Mouse (Mus musculus) neural tube, embryonic 11.5 days (tissue): ENCODE data around the gene Adgrd1. TPM values are rescaled to one million over a fixed set of nuclear protein-coding genes. Genes with fewer than 3 reads are reported as not detected.
"Not testable (repeated sequence)": the region's sequence is repeated elsewhere in the genome, so short reads cannot be mapped to it uniquely, and the experiment has no call there.

ENCODE experiments used
- ATAC-seq: fragments of 200-750 bp; cut with Nextera tagmentation; 2 replicates; pipeline ENCODE4 v1.8.0; 2017; ENCODE audit warnings: moderate number of reproducible peaks, mild to moderate bottlenecking, moderate TSS enrichment, moderate library complexity; ENCODE audit not compliant: insufficient read depth, low FRiP score, low TSS enrichment
- DNase-seq: peaks from one replicate; pipeline ENCODE4 v3.0.0-alpha.2; 2015; ENCODE audit warnings: low spot score
- H3K27ac ChIP-seq: fragments of 300-500 bp; sonication (generic); 2 replicates; pipeline ENCODE4 v1.5.1; 2014; ENCODE audit warnings: low read depth, mild to moderate bottlenecking, low read length
- H3K27me3 ChIP-seq: fragments of 300-500 bp; sonication (generic); 2 replicates; pipeline ENCODE4 v1.6.1; 2014; ENCODE audit warnings: mild to moderate bottlenecking, low read length, mixed read lengths; ENCODE audit not compliant: control insufficient read depth, insufficient read depth
- H3K36me3 ChIP-seq: fragments of 300-500 bp; sonication (generic); 2 replicates; pipeline ENCODE4 v1.6.1; 2014; ENCODE audit warnings: mild to moderate bottlenecking, low read length, moderate library complexity, mixed read lengths; ENCODE audit not compliant: control insufficient read depth, insufficient read depth
- H3K4me1 ChIP-seq: fragments of 300-500 bp; sonication (generic); 2 replicates; pipeline ENCODE4 v1.6.1; 2014; ENCODE audit warnings: low read length, mixed read lengths; ENCODE audit not compliant: control insufficient read depth, insufficient read depth
- H3K4me2 ChIP-seq: fragments of 300-500 bp; sonication (generic); 2 replicates; pipeline ENCODE4 v1.6.1; 2014; ENCODE audit warnings: low read depth, mild to moderate bottlenecking, moderate library complexity
- H3K4me3 ChIP-seq: fragments of 300-500 bp; sonication (generic); 2 replicates; pipeline ENCODE4 v1.5.1; 2014; ENCODE audit warnings: low read depth, low read length
- H3K9ac ChIP-seq: fragments of 300-500 bp; sonication (generic); 2 replicates; pipeline ENCODE4 v1.6.1; 2014; ENCODE audit warnings: mild to moderate bottlenecking, low read length
- H3K9me3 ChIP-seq: fragments of 300-500 bp; sonication (generic); 2 replicates; pipeline ENCODE4 v1.6.1; 2016; ENCODE audit warnings: low read length; ENCODE audit not compliant: control insufficient read depth
- WGBS: fragments of 180-500 bp; shearing (Covaris S2); extraction: QIAGEN DNeasy Blood & Tissue Kit; methylation state at CpG from one replicate; pipeline ENCODE4 v1.1.7; 2014; 5-methylcytosine and 5-hydroxymethylcytosine counted together
- polyA plus RNA-seq: library from polyadenylated mRNA; unstranded; fragments of >200 nt; fragmentation: Nextera tagmentation; extraction: Ambion mirVana; gene quantifications from 2 replicates; pipeline ENCODE4 v1.2.1, GENCODE M21; 2014

Adgrd1 gene
- polyA plus RNA-seq, 1 experiment from 2014 or later = 0.16 TPM

DNA sequence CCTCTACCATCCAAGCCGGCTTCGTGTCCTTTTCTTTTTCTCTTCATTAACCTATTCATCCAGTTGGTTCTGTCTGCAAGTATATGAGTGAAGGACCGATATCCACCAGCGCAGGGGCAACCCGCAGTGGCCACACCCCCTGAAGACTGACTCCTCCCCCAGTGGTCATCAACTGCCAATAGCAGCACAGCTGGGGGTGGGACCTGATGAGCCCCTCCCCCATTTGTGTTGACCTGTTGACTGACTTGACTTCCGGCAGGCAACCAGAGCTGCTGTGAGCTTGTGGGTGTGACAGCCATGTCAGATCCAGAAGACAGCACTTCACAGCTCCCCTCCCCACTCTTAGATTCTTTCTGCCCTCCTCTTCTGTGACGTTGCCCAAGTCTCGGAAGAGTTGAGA lies 19.7 kb downstream of the Adgrd1 start:
- Histone ChIP-seq H3K9me3 (no peaks in the 10 kb centered on the region), H3K27ac (no peak overlapping the region), H3K9ac (no peak overlapping the region), H3K36me3 (no peaks in the 10 kb centered on the region), H3K4me3 (no peak overlapping the region), H3K4me1 (no peaks in the 10 kb centered on the region), H3K4me2 (no peak overlapping the region), H3K27me3 (no peaks in the 10 kb centered on the region)
- WGBS = 87% methylated on average over 8 of the region's 8 CpGs
- DNase-seq (no peak), ATAC-seq (no peak)

DNA sequence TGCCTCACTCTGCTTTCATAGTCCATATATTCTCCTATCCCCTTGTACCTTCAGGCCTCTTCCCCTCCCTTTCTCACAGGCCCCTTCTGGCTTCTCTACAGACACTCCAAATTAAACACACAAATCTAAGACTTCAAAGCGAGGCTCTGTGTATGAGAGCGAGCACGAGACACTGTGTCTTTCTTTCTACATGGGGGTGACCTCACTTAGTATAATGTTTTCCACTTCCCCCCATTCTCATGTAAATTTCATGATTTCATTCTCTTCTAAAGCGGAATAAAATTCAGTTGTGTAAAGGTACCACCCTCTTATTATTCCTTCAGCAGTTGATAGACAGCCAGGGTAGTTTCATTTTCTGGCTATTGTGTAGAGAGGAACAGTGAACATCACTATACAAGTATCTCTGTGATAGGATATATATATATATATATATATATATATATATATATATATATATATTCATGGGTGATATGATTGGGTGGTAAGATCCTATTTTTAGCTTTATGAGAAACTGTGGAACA lies 21.1 kb downstream of the Adgrd1 start:
- no peak for DNase-seq

DNA sequence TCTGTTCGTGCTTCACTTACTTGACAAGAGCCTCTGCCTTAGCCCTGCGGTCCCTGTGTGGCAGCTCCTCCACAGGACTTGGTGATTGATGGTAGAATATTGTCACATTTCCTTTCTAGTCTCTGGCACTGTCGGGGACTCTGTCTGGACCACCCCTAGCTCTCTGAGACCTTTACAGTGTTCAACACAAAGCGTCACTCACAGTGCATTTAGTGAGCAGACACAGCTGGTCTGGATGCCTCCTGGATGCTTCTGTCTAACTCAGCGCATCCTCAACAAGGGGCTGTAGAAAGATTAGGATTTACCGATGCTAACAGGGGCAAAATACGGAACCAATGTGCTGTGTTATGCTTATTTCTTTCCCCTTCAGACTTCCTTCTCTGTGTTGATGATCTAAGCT lies 22.0 kb downstream of the Adgrd1 start:
- 56% methylated on average over 7 of the region's 7 CpGs for WGBS
- H3K9ac ChIP-seq = no peak overlapping the region
- no peaks in the 10 kb centered on the region for H3K9me3 ChIP-seq
- H3K36me3 ChIP-seq = no peaks in the 10 kb centered on the region
- DNase-seq = no peak
- H3K4me3 ChIP-seq = no peak overlapping the region
- ATAC-seq = no peak
- H3K27ac ChIP-seq = no peak overlapping the region
- H3K4me2 ChIP-seq = no peak overlapping the region
- no peaks in the 10 kb centered on the region for H3K27me3 ChIP-seq
- H3K4me1 ChIP-seq = no peaks in the 10 kb centered on the region

More for the DNA sequence above, 21.1 kb downstream of the Adgrd1 start:
- no peak for ATAC-seq
- no peaks in the 10 kb centered on the region for H3K9me3 ChIP-seq
- no peak overlapping the region for H3K4me3 ChIP-seq
- H3K27ac ChIP-seq = no peak overlapping the region
- no peaks in the 10 kb centered on the region for H3K4me1 ChIP-seq
- WGBS = 77% methylated on average over 4 of the region's 4 CpGs
- H3K27me3 ChIP-seq = no peaks in the 10 kb centered on the region
- H3K9ac ChIP-seq = no peak overlapping the region
- H3K4me2 ChIP-seq = no peak overlapping the region
- H3K36me3 ChIP-seq = no peaks in the 10 kb centered on the region

DNA sequence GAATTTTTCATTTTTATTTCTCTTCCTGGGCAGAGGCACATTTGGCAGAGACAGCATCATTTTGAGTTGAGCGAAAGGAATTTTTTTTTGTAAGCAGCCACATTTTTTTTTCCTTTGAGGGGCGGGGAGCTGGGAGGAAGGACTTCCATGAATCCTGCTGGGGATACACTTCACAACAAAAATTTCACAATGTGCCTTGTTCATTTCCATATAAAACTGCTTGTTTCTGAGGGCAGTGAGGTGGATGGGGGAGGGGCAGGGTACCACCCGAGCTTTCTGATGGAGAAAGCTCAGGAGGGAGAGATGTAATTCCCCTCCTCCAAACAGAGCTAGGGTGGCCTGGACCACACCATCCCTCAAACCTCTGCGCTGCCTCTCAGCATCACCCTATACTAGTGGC lies 22.6 kb downstream of the Adgrd1 start:
- Histone ChIP-seq H3K27ac (no peak overlapping the region), H3K9ac (no peak overlapping the region), H3K36me3 (no peaks in the 10 kb centered on the region), H3K9me3 (no peaks in the 10 kb centered on the region), H3K4me2 (no peak overlapping the region), H3K4me1 (no peaks in the 10 kb centered on the region), H3K27me3 (no peaks in the 10 kb centered on the region), H3K4me3 (no peak overlapping the region)
- WGBS = 74% methylated on average over 4 of the region's 4 CpGs
- ATAC-seq = no peak
- no peak for DNase-seq

GRCm38 (mm10) chr5:129121654-129122285 lies 25.2 kb downstream of the Adgrd1 start:
- 88% methylated on average over 15 of the region's 15 CpGs for WGBS
- Histone ChIP-seq H3K27ac (no peak overlapping the region), H3K9me3 (no peaks in the 10 kb centered on the region), H3K4me1 (no peaks in the 10 kb centered on the region), H3K9ac (no peak overlapping the region), H3K27me3 (no peaks in the 10 kb centered on the region), H3K36me3 (no peaks in the 10 kb centered on the region), H3K4me2 (no peak overlapping the region), H3K4me3 (no peak overlapping the region)
- DNase-seq = no peak
- no peak for ATAC-seq

DNA sequence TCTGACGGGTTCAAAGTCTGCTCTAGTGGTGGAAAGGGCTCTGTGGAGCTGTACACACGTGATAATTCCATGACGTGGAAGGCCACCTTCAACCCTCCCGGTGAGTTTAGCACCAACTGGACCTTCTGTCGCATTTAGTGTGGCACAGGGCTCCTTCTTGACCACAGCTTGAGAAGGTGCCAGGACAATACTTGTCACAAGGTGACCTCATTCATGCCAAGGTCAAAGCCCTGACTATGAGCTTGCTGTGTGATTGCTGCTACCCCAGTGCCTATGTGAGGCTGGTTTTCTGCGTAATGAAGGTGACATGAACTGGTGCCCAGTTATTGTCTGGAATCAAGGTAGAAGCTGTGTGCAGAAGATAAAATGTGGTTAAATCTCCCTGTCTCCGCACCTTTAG lies 25.9 kb downstream of the Adgrd1 start:
- Histone ChIP-seq H3K9me3 (no peaks in the 10 kb centered on the region), H3K4me1 (no peaks in the 10 kb centered on the region), H3K4me2 (no peak overlapping the region), H3K4me3 (no peak overlapping the region), H3K27ac (no peak overlapping the region), H3K9ac (no peak overlapping the region), H3K36me3 (no peaks in the 10 kb centered on the region), H3K27me3 (no peaks in the 10 kb centered on the region)
- ATAC-seq (no peak), DNase-seq (no peak)
- WGBS = 91% methylated on average over 7 of the region's 7 CpGs

DNA sequence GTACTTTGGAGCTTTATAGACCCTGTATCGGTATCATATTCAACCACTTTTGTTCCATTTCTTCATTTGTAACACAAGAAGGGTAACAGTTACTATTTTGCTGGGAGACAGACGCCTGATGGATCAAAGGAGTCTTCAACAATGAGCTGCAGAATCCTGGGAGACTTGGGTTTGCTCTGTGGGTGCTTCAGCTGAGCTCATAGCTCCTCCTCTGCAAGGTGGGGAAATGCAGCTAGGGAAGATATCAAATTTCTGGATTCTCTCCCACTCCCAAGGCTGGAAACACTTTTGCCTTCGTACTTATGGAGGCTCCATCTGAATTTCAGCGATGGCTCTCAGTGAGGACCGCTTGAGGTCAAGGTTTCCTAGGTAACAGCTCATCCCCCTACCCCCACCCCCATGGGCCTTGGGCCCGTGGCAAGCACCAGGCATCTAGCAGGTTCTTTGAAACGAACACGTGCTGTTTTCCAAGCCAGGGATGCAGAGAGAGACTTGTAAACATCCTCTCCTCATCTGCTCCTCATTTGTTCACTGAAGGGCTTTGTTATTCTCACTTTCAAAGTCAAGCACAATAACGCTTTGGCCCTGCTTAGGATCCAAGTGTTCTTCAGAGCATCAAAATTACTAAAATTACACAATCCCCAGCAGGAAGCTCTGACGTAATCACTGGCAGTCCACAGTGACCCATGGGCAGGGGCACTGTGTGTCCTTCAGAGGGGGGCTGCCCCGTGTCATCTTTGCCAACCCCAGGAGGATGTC lies 27.7 kb downstream of the Adgrd1 start:
- DNase-seq (no peak), ATAC-seq (no peak)
- H3K4me3 ChIP-seq = no peak overlapping the region
- no peaks in the 10 kb centered on the region for H3K27me3 ChIP-seq
- no peaks in the 10 kb centered on the region for H3K9me3 ChIP-seq
- H3K36me3 ChIP-seq = no peaks in the 10 kb centered on the region
- no peak overlapping the region for H3K9ac ChIP-seq
- no peaks in the 10 kb centered on the region for H3K4me1 ChIP-seq
- 46% methylated on average over 11 of the region's 11 CpGs for WGBS
- no peak overlapping the region for H3K4me2 ChIP-seq
- H3K27ac ChIP-seq = no peak overlapping the region

DNA sequence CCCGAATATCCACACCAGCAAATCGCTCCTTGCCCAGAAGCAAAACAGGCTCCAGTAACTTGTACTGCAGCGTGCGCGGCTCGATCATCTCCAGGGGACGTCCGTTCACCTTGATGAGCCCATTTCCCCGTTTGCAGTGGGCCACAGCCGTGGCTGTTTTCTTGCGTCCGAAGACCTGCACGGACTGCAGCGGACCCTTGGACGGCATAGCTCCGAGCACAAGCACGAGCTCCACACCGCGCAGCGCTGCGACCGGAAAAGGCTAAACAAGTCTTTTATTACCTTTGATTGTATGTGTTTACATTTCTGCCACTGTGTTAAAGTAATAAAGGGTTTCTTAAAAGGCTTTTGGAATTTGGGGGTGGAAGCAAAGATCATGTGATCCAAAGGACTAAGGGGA lies 31.8 kb downstream of the Adgrd1 start:
- ATAC-seq, H3K36me3 ChIP-seq, H3K4me2 ChIP-seq, H3K4me3 ChIP-seq, H3K27me3 ChIP-seq, H3K27ac ChIP-seq, H3K9me3 ChIP-seq, H3K9ac ChIP-seq, H3K4me1 ChIP-seq, DNase-seq: not testable (repeated sequence)
- 96% methylated on average over 21 of the region's 22 CpGs for WGBS

DNA sequence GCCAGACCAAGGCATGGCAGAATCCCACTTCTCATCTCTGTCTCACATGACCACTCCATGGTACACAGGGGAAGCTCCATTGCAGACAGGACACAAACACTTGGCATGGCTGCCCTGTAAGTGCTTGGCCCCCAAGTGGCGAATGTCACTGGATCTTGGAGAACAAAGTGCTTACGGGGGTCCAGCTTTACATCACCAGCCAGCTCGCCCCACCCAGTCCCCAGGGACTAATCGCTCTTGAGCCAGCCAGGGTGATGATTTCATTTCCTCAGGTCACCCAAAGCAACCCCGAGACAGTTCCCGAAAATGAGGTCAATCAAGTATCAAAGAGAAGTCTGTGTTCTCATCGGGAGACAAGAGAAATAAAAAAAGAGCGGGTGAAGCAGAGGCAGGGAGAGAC lies 33.8 kb downstream of the Adgrd1 start:
- Histone ChIP-seq H3K27ac (no peak overlapping the region), H3K27me3 (no peaks in the 10 kb centered on the region), H3K36me3 (no peaks in the 10 kb centered on the region), H3K9ac (no peak overlapping the region), H3K4me3 (no peak overlapping the region), H3K4me1 (no peaks in the 10 kb centered on the region), H3K4me2 (no peak overlapping the region), H3K9me3 (no peaks in the 10 kb centered on the region)
- whole genome bisulfite sequencing = 94% methylated on average over 8 of the region's 8 CpGs
- no peak for ATAC-seq
- no peak for DNase-seq
